In the genomic region with DNA sequence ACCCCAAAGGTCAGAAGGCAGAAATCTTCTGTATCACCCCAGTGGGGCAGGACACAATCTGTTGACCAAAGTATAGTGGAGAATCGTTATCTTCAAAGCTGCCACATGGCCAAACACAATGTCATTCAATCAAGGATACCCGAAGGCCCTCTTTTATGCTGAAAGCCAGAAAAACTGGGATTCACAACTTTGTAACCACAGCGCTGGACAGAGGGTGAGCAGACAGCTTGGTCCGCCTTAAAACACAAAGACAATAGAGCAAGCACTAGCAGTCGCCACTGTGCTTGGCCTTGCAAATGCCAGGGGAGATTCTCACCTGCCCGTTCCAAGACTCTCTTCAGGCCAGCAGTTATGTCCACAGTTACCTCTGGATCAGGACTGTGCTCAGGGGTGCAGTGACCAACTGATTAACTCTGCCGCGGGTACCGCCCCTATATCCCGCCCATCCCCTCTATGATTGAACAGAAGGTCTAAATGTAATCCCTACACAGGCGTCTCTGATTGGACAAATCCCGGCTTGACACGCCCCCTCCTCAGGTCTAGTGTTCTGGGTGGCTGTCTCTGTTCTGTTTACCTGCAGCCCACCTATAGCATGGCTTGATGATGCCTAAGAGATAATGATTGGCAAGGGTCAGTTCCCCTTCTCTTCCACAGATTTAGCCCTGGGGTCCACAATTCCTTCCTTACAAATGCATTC, we compare ENCODE assay signal across 9 mouse cellular contexts. TPM values are rescaled to one million over a fixed set of nuclear protein-coding genes. Genes with fewer than 3 reads are reported as not detected.
A peak's percentile ranks its signal among the peaks of the same experiment; 100 is the strongest.
DNase-seq lines count a peak whose midpoint lies in the region; ATAC-seq and TF ChIP-seq lines count a peak whose summit lies in the region.
"Not testable (repeated sequence)": the region's sequence is repeated elsewhere in the genome, so short reads cannot be mapped to it uniquely, and the experiment has no call there.
"Had no signal": no experiment of that assay in that cellular context is flagged by ENCODE, and none has a peak within 500 bp of the region (broad histone marks: within the 10 kb centered on the region; RNA-seq: fewer than 3 reads in every experiment).

No protein-coding gene starts in this region.

- H3K9ac ChIP-seq in intestine, postnatal 0 days (ENCODE audit: low read depth, low read length); lung, embryonic 14.5 days: not testable (repeated sequence)
- 0 out of 2 replicates have a peak overlapping the region, but pooled peaks have one; percentile 20 for H3K9ac ChIP-seq in neural tube, embryonic 15.5 days (replicated peaks)

- TF ChIP-seq CTCF in intestine, postnatal 0 days (IDR thresholded peaks at IDR 0.05; ENCODE audit: low read depth); lung, embryonic 14.5 days (IDR thresholded peaks at IDR 0.05; ENCODE audit: low read depth): not testable (repeated sequence)

- 26% methylated on average over 13 of the region's 13 CpGs for WGBS in intestine, postnatal 0 days
- 16% methylated on average over 13 of the region's 13 CpGs for WGBS in lung, embryonic 14.5 days
- 33% methylated on average over 13 of the region's 13 CpGs for WGBS in neural tube, embryonic 15.5 days

- H3K36me3 ChIP-seq in intestine, postnatal 0 days (ENCODE audit: control insufficient read depth, insufficient read depth); lung, embryonic 14.5 days (ENCODE audit: insufficient read depth); neural tube, embryonic 15.5 days: not testable (repeated sequence)

- H3K27me3 ChIP-seq in intestine, postnatal 0 days (replicated peaks; ENCODE audit: control insufficient read depth, insufficient read depth, low read length); lung, embryonic 14.5 days (ENCODE audit: insufficient read depth, low read length); neural tube, embryonic 15.5 days (replicated peaks): not testable (repeated sequence)

- peak; percentile 58 for DNase-seq in adrenal gland, adult 8-10 months
- DNase-seq in embryo, embryonic 11.5 days (ENCODE audit: low read depth, low spot score), result peak; percentile 8
- peak; percentile 36 for DNase-seq in gastrocnemius, postnatal 14 days
- DNase-seq in left cerebral cortex, adult 18-20 months (ENCODE audit: low spot score in 2 of 2), result peak; percentile 52 to 84
- peak; percentile 65 for DNase-seq in lung, embryonic 14.5 days
- peak; percentile 71 for DNase-seq in testis, postnatal 10 days (ENCODE audit: low spot score)

- peak overlapping the region; percentile 54 for H3K4me2 ChIP-seq in intestine, postnatal 0 days (replicated peaks; ENCODE audit: low read depth)
- peak overlapping the region; percentile 49 for H3K4me2 ChIP-seq in lung, embryonic 14.5 days
- H3K4me2 ChIP-seq in neural tube, embryonic 15.5 days, result peak overlapping the region; percentile 52

- H3K9me3 ChIP-seq in intestine, postnatal 0 days (ENCODE audit: control insufficient read depth); lung, embryonic 14.5 days (ENCODE audit: low read depth, low read length); neural tube, embryonic 15.5 days (replicated peaks): not testable (repeated sequence)

- intact Hi-C loops in gastrocnemius, postnatal 14 days (cut with DNase I; ENCODE audit: low total_unique reads), result not testable (repeated sequence)

- H3K27ac ChIP-seq in intestine, postnatal 0 days (ENCODE audit: low read depth, low read length); lung, embryonic 14.5 days (ENCODE audit: low read depth); neural tube, embryonic 15.5 days (replicated peaks): not testable (repeated sequence)

- not testable (repeated sequence) for H3K4me1 ChIP-seq in intestine, postnatal 0 days (replicated peaks; ENCODE audit: control insufficient read depth, insufficient read depth, low read length); lung, embryonic 14.5 days (ENCODE audit: insufficient read depth); neural tube, embryonic 15.5 days

- ATAC-seq in intestine, postnatal 0 days, result peak; percentile 98
- ATAC-seq in lung, embryonic 14.5 days (ENCODE audit: insufficient read depth), result peak; percentile 100
- ATAC-seq in neural tube, embryonic 15.5 days (ENCODE audit: low FRiP score), result peak; percentile 100

- H3K4me3 ChIP-seq in intestine, postnatal 0 days (ENCODE audit: low read depth, low read length), result 0 out of 2 replicates have a peak overlapping the region, but pooled peaks have one; percentile 14
- H3K4me3 ChIP-seq in lung, embryonic 14.5 days (ENCODE audit: low read depth, low read length), result peak overlapping the region; percentile 22; the same call in 1 of the 2 replicates
- peak overlapping the region; percentile 44 for H3K4me3 ChIP-seq in neural tube, embryonic 15.5 days (replicated peaks)

RNA-seq across cellular contexts. Expression of a gene that starts 17.6 kb away (rescaled TPM):
- total RNA-seq in adrenal gland, adult 8-10 months (2022), result 10 to 100 TPM; 14.3 to 23.8 (median 18.6) TPM
- total RNA-seq in gastrocnemius, postnatal 14 days (2021), result 1 to 10 TPM; 7.3 to 9.3 TPM
- polyA plus RNA-seq in intestine, postnatal 0 days (2015; fragmentation: Nextera tagmentation; extraction: Ambion mirVana), result 56.8 and 62.6 TPM in 2 replicates
- 10 to 100 TPM; 14.5 to 18.9 TPM for total RNA-seq in left cerebral cortex, adult 18-20 months (2021)
- 27.6 and 44.5 TPM in 2 replicates for polyA plus RNA-seq in lung, embryonic 14.5 days (2014; fragmentation: Nextera tagmentation; extraction: Ambion mirVana)
- 70.3 and 101 TPM in 2 replicates for polyA plus RNA-seq in neural tube, embryonic 15.5 days (2015; fragmentation: Nextera tagmentation; extraction: Ambion mirVana)

RNA-seq across cellular contexts. Expression of a gene that starts 18.9 kb away (rescaled TPM):
- 1 to 10 TPM; 1.2 to 2.6 (median 2.2) TPM for total RNA-seq in adrenal gland, adult 8-10 months (2022)
- total RNA-seq in gastrocnemius, postnatal 14 days (2021), result under 1 TPM in 1 of 2 experiments, not detected in 1; 0.94 TPM
- 3.7 and 7.0 TPM in 2 replicates for polyA plus RNA-seq in intestine, postnatal 0 days (2015; fragmentation: Nextera tagmentation; extraction: Ambion mirVana)
- total RNA-seq in left cerebral cortex, adult 18-20 months (2021), result 1 to 10 TPM; 1.2 to 4.0 TPM
- 1.6 and 3.4 TPM in 2 replicates for polyA plus RNA-seq in lung, embryonic 14.5 days (2014; fragmentation: Nextera tagmentation; extraction: Ambion mirVana)
- polyA plus RNA-seq in neural tube, embryonic 15.5 days (2015; fragmentation: Nextera tagmentation; extraction: Ambion mirVana), result 9.9 TPM in 2 replicates
- total RNA-seq: heart, adult 18-20 months had no signal

RNA-seq across cellular contexts. Expression of a gene that starts 18.9 kb away (rescaled TPM):
- total RNA-seq in adrenal gland, adult 8-10 months (2022), result 1 to 10 TPM; 1.0 to 9.8 (median 5.8) TPM
- total RNA-seq in gastrocnemius, postnatal 14 days (2021), result 1 to 10 TPM; 1.8 to 4.9 TPM
- polyA plus RNA-seq in intestine, postnatal 0 days (2015; fragmentation: Nextera tagmentation; extraction: Ambion mirVana), result 31.0 and 34.1 TPM in 2 replicates
- 10 to 100 TPM in 1 of 2 experiments, 1 to 10 TPM in 1; 5.1 to 13.6 TPM for total RNA-seq in left cerebral cortex, adult 18-20 months (2021)
- polyA plus RNA-seq in lung, embryonic 14.5 days (2014; fragmentation: Nextera tagmentation; extraction: Ambion mirVana), result 22.3 and 24.4 TPM in 2 replicates
- 28.5 and 33.0 TPM in 2 replicates for polyA plus RNA-seq in neural tube, embryonic 15.5 days (2015; fragmentation: Nextera tagmentation; extraction: Ambion mirVana)
- total RNA-seq: heart, adult 18-20 months had no signal

RNA-seq across cellular contexts. Expression of a gene that starts 30.6 kb away (rescaled TPM):
- total RNA-seq in adrenal gland, adult 8-10 months (2022), result not detected
- not detected for total RNA-seq in gastrocnemius, postnatal 14 days (2021)
- polyA plus RNA-seq in intestine, postnatal 0 days (2015; fragmentation: Nextera tagmentation; extraction: Ambion mirVana), result not detected in 2 replicates
- total RNA-seq in left cerebral cortex, adult 18-20 months (2021), result not detected
- not detected in 2 replicates for polyA plus RNA-seq in lung, embryonic 14.5 days (2014; fragmentation: Nextera tagmentation; extraction: Ambion mirVana)
- polyA plus RNA-seq in neural tube, embryonic 15.5 days (2015; fragmentation: Nextera tagmentation; extraction: Ambion mirVana), result not detected in 2 replicates
- total RNA-seq: heart, adult 18-20 months had no signal

RNA-seq across cellular contexts. Expression of a gene that starts 35.2 kb away (rescaled TPM):
- 10 to 100 TPM; 16.7 to 29.0 (median 22.0) TPM for total RNA-seq in adrenal gland, adult 8-10 months (2022)
- total RNA-seq in gastrocnemius, postnatal 14 days (2021), result under 1 TPM in 1 of 2 experiments, not detected in 1; 0.16 TPM
- 7.7 and 8.4 TPM in 2 replicates for polyA plus RNA-seq in intestine, postnatal 0 days (2015; fragmentation: Nextera tagmentation; extraction: Ambion mirVana)
- total RNA-seq in left cerebral cortex, adult 18-20 months (2021), result 100 to 1,000 TPM; 273 to 298 TPM
- 13.4 and 15.6 TPM in 2 replicates for polyA plus RNA-seq in lung, embryonic 14.5 days (2014; fragmentation: Nextera tagmentation; extraction: Ambion mirVana)
- 400 and 471 TPM in 2 replicates for polyA plus RNA-seq in neural tube, embryonic 15.5 days (2015; fragmentation: Nextera tagmentation; extraction: Ambion mirVana)

Comparison
In these comparisons a context has a peak if more than half of its experiments do, and no peak if none do; other contexts are left out.
1. DNase-seq: peak in every context shown above with its lines; median percentile 71 in testis, postnatal 10 days; 68 in left cerebral cortex, adult 18-20 months; 65 in lung, embryonic 14.5 days; 58 in adrenal gland, adult 8-10 months; 36 in gastrocnemius, postnatal 14 days; 8 in embryo, embryonic 11.5 days.